Mouse (Mus musculus) spleen, adult 18-20 months (tissue): ENCODE data around the gene Gpat3.

Experiments
- DNase-seq, 2 experiments: peaks; one replicate each; pipeline ENCODE4 v3.0.0; 2022; ENCODE audit warnings: mixed read lengths in 2 of 2

Gpat3 gene

DNA sequence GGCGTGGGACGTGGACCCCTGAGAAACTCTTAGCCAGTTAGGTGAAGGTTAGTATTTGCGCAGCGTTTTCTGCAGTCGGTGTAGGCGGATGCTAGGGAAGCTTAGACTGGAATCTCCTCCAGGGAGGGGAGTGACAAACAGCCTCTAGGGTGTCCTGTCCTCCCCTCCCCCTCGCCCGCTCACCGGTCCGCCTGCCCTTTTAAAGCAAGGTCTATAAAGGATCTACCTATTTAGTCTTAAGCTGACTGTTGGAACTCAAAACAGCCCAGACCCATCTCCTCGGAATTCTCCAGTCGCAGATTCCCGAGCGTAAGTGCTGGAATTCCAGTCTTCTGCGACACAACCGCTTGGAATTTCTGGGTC is at the start of gene Gpat3:
TSS of gene Gpat3 (plus strand) at position 229 of the 363 bp plus-strand sequence.
- peak; percentile 7 to 31 for DNase-seq

DNA sequence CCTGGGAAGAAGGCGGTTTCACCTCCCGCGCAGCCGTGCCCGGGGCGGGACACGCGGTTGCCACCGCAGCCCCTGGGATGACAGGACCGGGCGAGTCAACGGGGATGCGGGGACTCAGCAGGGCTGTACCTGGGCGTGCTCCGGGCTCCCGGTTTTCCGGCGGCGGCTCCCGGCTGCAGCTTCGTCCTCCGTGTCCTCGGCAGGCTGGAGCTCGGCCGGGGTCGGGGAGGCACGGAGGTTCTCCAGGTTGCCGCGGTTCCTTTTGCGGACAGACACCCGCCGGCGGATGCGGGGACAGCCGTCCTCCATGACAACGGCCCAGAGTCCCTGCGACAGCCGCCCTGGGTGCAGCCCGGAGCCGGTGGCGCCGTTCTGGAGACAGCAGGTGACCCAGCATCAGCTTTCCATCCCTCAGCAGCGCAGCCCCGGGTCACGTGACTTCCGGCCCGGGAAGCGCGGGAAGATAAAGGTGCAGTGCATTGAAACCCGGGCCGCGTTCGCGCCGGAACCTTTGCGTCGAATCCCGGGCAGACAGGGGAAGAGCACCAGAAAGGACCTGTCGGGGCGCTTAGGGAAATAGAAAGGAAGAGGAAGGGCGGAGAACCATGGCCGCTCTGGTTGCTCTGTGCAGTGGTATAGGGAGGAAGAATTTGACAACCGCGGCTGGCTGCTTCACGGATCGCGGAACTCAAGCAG is 47.2 kb upstream of the Gpat3 start, which contains the start of the genes Helq and Mrps18c:
TSS of gene Helq (minus strand) at position 434 of the 696 bp plus-strand sequence.
TSS of gene Mrps18c (plus strand) at position 463 of the 696 bp plus-strand sequence.
- DNase-seq = peak; percentile 78 to 82

DNA sequence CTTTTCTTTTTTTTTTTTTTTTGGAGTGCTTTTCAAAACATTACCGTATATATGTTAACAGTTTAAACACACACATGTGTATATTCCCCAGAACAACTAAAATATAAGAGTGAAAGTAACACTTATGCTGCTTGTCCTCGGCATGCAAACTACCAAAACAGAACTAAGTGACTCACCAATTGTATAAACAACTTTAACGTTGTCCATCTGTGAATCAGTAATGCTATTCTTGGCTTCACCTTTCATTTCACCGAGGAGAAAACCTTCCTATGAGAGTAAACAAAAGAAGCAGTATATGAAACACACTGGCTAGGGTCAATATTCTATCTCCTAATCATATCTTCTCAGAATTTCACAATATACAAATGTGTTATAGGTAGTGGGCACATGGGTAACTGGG is 27.2 kb upstream of the Gpat3 start:
- DNase-seq = no peak

DNA sequence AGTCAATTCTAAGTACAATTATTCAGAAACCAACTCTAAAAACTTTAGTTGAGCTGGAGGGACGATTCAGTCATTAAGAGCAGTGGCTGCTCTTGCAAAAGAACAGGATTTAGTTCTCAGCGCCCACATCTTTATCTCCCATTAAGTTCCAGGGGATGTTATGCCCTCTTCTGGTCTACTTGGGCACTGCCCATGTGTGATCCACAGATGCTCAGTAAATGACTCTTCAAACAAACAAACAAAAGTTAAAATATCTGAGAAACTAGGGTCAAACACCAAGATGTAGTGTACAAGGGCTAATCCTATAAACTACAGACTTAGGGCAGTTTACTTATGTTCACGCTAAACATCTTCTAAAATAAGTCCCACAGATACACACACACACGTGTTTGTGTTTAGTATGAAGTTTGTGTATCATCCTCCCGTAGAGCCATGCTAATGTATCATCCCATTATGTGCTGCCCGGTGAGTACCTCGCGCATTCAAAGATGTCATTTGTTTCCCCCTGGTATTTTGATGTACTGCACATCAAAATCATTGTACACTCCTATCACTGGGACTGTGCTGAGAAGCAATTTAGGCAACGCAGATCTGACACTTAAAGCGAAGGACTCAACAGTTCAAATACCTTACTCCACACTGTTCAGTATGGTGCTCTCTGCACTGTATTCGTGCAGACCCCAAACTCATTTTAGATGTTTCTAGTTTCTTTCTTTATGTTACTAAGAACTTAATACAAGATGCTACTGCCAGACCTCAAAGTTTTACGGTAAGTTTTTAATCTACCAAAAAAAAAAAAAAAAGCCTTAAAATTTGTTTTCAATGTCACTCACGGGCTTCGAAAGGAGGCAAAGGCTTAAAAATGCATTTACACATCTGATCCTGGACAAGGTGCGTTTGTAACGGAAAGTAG is 25.7 kb upstream of the Gpat3 start:
- DNase-seq = no peak

DNA sequence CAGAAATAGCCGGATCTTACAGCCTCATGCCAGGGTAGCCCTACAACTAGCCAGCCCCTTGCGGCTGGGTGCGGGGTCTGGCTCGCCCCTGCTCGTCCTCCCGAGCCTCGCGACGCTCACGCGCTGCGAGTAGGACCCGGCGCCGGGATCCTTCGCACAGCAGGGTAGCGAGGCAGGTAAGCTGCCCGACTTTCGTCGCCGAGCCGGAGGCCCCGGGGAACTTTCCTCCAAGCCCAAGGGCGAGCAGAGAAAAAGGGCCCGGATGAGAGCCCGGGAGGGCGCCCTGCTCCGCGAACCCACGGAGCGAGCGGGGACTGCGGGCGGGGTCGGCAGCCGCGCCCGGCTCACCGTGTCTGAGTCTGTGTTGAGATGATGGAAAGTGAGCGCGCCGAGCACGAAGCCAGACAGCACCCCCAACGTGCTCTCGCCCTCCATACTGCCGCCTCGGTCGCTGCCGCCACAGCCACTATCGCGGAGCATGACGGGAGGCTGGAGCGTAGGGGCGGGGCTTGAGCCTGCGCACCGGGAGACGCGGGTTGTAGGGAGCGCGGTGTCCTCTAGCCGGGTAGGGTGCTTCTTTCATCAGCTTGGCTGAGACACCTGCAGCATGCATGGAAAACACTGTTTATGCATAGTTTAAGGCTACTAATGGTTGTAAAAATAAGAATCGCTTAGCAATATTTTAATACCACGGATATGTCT is 24.9 kb upstream of the Gpat3 start, which contains the start of gene Abraxas1:
TSS of gene Abraxas1 (minus strand) at position 483 of the 702 bp plus-strand sequence.
- DNase-seq = peak; percentile 75 to 91

DNA sequence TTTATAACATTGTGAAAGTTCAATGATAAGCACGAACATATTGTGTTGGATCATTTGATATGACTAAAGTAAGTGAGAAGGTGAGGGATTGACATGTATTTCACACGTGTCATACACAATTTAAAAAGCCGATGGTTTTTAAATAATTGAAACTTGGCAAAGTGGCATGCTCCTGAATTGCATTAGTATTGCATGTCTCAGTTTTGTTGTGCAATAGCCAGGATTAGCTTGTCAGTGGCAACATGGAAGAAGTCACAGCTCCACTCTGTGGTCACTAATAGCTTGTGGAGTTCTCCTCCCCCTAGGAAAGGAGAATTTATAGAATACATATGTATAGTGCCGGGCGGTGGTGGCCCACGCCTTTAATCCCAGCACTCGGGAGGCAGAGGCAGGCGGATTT is 24.1 kb upstream of the Gpat3 start:
- DNase-seq = no peak

DNA sequence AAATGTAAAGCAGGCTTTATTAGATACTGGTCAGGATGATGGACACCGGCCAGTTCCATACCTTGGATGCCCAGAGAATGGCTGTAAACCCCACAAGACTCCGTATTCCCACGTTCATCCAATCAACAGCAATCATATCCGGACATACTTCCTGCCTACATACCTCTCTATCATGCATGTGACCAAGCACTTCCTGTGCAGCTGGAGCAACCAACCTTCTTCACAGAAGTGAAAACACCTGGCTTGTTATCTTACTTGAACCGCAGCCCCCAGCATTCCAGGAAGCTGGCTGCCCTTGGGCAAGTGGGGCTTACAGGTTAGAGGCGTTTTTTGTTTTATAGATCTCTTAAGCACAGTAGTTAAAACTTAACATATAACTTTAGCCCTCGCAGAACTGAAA is 22.7 kb upstream of the Gpat3 start:
- DNase-seq = no peak

DNA sequence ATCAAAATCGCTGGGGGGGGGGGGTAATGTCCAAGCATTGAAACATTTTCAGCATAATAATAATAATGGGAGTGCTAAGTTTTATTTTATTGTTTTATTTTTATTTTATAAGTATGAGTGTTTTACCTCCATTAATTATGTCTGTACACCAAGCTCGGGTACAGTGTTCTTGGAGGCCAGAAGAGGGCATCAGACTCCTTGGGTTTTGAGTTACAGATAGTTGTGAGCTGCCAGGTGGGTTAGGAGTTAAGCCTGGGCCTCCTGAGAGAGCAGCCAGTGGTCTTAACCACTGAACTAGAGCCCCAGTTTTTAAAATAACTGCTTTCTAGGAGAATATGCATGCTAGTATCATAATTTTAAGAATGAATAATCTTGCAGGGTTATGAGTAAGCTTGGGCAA is 19.5 kb upstream of the Gpat3 start:
- DNase-seq = no peak

DNA sequence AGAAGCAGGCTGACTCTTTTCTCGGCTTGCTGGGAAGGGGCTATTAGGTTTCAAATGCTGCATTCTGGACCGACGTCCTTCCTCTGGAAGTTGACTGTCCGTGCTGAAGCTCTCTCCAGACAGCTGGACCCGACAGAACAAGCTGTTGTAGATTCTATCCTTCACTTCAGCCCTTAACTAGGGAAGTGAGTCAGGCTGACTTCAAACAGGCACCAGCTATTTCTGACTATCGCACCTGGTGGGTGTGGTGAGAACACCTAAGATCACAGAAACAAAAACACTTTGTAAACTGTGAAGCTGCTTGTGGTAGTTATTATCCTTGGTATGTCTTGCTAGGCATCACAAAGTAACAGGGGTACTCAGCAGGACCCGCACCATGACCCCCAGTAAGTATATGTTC is 19.0 kb upstream of the Gpat3 start:
- no peak for DNase-seq

DNA sequence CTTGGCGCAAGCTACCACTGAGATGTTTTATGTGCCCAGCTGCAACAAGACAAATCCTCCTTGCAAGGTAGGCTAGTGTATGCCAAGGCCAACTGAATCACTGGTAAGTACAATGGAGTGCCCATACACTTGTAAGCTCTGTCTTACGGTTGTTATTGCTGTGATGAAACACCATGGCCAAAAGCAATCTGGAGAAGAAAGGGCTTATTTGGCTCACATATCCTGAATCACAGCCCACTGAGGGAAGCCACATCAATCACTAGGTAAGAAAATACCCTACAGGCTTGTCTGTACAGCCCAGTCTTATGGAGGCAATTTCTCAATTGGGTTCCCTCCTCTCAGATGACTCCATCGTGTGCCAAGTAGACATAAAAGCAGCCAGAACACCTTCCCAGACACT is 16.8 kb upstream of the Gpat3 start:
- DNase-seq = no peak

DNA sequence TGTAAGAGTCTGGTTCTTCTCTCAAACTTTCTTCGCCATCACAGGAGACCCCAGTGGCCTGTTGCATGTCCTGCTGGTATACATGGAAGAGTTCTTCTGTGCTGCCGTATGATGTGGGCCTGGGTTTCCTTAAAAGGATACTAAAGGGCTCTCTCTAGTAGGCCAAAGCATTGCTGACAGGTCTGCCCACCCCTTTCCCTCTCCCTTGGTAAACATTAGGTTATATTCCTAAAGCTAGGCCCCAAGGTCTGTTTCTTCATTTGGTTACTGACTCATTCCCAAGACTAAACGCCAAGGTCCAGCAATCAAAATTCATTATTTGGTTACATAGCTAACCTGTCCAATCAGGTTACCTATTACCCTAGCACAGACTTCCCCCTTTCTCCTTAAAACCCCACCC is 12.8 kb upstream of the Gpat3 start:
- no peak for DNase-seq

DNA sequence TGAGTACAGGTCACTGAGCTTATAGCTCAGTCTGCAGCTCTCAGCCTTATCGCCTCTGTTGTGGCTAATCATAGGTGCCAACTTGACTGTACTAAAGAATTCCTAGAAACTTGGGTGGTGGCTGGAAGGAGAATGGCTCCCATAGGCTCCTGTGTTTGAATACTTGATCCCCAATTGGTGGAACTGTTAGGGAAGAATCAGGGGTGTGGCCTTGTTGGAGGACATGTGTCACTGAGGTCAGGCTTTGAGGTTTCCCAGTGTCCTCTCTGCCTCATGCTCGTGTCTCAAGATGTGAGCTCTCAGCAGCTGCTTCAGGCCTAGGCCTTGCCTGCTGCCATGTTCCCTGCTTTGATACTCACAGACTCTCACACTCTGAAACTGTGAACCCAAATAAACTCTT is 11.7 kb upstream of the Gpat3 start:
- no peak for DNase-seq

DNA sequence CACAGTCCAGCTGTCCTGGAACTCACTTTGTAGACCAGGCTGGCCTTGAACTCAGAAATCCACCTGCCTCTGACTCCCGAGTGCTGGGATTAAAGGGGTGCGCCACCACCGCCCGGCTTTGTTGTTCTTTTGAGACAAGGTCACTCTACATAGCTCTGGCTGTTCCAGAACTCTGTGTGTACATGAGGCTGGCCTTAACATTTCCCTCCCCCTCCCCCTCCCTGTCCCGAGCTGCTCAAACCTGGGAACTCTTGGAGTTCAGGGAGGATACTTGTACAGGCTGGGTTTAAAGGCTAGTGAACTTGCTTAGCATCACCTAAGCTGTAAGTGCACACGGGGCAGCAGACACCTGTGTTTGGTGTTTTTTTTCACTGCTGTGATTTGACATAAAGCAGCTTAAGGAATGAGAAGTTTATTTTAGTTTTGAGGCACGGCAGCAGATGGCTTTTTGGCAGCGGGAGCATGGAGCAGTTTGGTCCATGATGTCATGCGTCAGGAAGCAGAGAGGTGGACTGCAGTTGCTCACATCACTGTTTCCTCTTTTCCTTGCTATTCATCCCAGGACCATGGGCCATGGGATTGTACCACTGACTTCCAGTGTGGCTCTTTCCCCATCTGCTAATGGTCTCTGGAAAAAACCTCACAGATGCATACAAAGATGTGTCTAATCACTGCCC is 9.5 kb upstream of the Gpat3 start:
- no peak for DNase-seq

DNA sequence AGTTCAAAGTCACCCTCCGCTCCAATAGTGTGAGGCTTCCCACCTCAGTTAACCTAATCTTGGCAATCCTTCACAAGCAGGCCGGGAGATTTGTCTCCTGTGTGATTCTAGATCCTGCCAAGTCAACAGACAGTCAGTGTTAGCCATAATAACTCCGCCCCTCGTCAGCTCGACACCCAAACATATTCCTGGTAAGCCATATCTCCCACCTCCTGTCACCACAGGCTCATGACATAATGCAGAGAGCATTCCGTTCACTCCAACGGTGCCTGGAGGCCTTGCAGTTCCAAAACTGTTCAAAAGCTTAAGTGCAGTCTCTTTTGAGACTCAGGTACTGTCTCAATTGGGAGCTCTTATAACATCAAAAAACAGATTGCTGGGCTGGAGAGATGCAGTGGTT is 7.6 kb upstream of the Gpat3 start:
- no peak for DNase-seq

DNA sequence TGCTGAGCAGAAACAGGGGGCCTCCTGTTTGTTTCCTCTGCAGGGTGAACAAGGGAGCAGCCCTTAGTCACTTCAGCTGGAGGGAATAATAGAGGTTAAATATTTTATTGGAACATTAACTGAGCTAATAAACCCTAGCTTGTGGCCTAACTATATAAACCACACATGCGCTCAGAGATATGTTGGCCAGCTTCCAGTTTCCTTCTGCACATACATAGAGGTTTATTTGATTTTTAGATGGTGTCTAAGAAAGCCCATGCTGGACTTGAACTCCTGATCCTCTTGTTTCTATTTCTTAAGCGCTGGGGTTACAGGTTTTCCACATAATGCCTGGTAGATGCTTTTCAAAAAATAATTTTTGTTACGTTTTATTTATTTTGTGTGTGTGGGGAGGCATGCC is 1.0 kb upstream of the Gpat3 start:
- no peak for DNase-seq

DNA sequence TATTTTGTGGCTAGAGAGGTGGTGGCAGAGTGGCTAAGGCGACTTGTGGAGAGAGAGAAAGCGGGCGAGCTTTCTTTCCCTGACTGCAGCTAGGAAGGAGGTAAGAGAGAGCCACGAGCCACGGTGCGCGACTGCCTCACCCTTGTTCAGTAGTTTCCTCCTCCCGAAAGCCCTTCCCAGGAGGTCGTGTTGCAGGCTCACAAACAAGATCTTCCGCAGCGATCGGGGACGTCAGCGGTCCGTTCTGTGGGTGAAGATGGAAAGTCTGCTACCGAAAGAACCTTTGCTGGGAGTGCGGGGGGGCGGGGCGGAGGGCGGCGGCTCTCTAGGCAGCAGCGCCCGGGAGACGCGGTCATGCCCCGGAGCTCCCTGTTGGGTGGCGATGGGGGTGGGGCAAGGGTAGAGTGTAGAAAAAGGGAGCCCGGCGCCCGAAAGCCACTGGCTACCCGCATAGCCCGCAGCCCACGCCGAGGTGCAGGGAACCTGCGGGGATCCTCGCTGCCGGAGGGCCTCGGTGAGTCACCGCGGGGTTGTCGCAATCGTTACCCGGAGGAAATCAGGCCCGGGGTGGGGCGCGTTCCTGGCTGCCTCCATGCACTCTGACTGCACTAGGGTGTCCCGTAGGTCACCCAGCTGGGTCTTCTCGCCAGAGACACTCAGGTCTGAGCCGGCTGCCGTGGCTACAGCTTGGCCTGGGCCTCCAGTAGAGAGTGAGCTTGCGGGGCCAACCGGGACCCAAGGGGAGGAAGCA is 510 bp downstream of the Gpat3 start:
- DNase-seq = peak; percentile 56 to 70

DNA sequence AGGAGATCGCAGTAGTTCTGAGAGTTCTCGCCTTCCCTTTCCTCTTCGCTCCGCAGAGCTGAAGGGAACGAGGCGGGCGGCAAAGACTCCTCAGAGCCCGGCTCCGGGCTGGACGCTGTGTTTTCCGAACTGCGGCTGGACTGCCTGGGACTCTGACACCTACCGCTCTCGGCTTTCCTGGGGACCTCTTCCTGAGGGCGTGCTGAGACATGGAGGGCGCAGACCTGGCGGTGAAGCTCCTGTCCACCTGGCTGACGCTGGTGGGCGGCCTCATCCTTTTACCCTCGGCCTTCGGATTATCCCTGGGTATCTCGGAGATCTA is 1.0 kb downstream of the Gpat3 start:
- DNase-seq = no peak

DNA sequence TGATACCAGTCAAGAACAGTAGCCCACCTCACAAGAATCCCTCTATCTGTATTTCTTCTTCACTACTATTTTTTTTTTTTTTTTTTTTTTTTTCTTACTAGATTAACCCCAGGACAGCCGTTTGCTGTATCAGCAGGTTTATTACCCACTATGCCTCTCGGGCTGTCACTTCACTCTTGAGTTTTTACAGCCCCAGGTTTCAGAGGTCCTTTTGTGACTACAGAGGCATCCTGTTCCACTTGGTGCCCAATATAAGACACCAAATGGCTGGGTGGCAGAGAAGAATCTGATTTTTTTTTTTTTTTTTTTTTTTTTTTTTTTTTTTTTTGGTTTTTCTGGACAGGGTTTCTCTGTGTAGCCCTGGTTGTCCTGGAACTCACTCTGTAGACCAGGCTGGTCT is 1.6 kb downstream of the Gpat3 start:
- no peak for DNase-seq

DNA sequence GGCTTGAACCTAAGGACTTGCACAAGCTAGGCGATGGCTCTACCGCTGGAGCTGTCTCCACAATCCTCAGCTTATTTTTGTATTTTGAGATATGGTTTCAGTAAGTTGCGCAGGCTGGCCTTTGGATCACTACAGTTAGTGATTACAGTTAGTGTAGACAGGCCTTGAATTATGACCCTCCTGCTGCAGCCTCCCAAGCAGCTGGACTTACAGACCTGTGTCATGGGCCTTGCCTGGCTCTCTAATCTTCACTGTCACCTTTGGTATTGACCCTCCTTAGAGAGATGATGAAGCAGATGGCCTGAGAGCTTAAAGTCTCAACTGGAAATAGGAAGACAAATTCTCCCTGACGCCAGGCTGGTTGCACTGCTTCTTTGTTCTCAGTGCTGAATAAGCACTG is 8.4 kb downstream of the Gpat3 start:
- no peak for DNase-seq

DNA sequence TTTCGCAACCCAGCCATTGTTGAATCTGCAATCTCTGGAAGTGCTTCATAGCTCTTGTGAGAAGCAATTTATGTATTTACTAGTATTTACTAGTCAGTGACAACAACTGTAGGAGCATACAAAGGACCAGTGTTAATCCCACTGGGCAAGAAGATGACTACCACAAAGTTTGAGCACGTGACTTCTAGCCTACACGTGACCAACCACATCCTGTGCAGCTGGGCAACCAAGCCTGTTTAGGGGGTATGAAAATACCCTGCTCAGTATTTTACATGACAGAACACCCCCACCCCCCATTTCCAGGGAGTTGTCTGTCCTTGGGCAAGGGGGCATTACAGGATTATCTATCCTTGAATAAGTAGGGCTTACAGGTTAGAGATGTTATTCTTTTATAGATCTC is 11.0 kb downstream of the Gpat3 start:
- peak; percentile 35 for DNase-seq

DNA sequence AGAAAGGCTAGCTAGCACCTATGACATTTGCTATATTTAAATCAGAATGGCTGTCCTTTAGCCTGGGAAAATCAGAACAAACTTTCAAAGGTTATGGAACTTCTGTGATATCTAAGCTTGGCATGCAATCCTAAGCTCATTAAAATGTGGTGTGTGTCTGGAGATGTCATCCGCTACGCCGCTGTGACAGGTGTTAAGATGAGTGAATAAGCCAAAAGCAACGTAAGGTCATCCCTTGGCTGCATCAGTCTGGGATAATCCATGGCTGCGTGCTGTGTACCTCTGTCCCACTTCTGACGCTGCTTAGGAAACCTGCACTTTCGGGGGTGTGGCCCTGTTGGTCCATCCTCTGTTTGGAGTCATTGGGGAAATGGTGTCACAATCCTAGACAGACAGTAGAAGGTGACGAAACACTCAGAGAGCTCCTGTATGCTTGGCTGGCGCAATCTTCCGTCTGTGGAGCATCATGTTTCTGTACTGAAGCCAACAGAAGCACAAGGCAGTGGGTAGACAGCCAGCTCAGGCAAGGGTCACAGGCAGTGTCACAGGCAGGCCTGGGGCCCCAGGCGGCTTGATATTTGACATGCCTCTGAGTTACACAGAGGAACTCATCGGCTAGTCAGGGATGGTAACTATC is 15.0 kb downstream of the Gpat3 start:
- DNase-seq = no peak

DNA sequence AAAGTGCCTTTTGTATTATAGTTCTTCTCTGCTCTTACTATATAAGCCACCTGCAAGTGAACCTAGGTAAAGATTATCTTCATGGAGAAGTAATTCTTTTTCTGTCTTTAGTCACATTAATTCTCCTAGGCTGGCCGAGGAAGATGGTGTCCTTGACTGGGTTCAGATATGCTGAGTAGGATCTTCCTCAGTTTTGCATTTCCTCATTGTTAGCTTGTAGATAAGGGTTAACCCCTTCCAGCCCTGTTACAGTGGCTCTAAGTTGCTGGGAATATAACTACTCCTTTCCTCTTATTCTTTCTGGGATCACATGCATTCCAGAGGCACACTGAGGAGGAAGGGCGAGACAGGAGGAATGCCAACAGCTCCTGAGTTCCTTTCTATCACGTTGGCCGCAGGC is 15.6 kb downstream of the Gpat3 start:
- no peak for DNase-seq
